Mouse (Mus musculus) midbrain, embryonic 13.5 days (tissue): ENCODE data around the gene Fubp1. TPM values are rescaled to one million over a fixed set of nuclear protein-coding genes. Genes with fewer than 3 reads are reported as not detected.
"Not testable (repeated sequence)": the region's sequence is repeated elsewhere in the genome, so short reads cannot be mapped to it uniquely, and the experiment has no call there.

Experiments used
- ATAC-seq: fragments of 200-750 bp; cut with Nextera tagmentation; 2 replicates; pipeline ENCODE4 v1.8.0; 2017; ENCODE audit warnings: mild to moderate bottlenecking, moderate TSS enrichment, moderate library complexity
- H3K27ac ChIP-seq: fragments of 300-500 bp; sonication (generic); 2 replicates; pipeline ENCODE4 v1.5.1; 2015; ENCODE audit warnings: inconsistent platforms, mild to moderate bottlenecking, moderate library complexity
- H3K27me3 ChIP-seq: fragments of 300-500 bp; sonication (generic); 2 replicates; pipeline ENCODE4 v1.6.1; 2015; ENCODE audit warnings: mild to moderate bottlenecking, inconsistent platforms
- H3K36me3 ChIP-seq: fragments of 300-500 bp; sonication (generic); 2 replicates; pipeline ENCODE4 v1.6.1; 2015; ENCODE audit warnings: mild to moderate bottlenecking, inconsistent platforms
- H3K4me1 ChIP-seq: fragments of 300-500 bp; sonication (generic); replicated peaks from 2 replicates; pipeline ENCODE4 v1.6.1; 2015; ENCODE audit warnings: inconsistent platforms
- H3K4me2 ChIP-seq: fragments of 300-500 bp; sonication (generic); replicated peaks from 2 replicates; pipeline ENCODE4 v1.6.1; 2015; ENCODE audit warnings: moderate library complexity, mild to moderate bottlenecking, inconsistent platforms
- H3K4me3 ChIP-seq: fragments of 300-500 bp; sonication (generic); replicated peaks from 2 replicates; pipeline ENCODE4 v1.5.1; 2015; ENCODE audit warnings: mild to moderate bottlenecking, inconsistent platforms
- H3K9ac ChIP-seq: fragments of 300-500 bp; sonication (generic); replicated peaks from 2 replicates; pipeline ENCODE4 v1.6.1; 2015; ENCODE audit warnings: mild to moderate bottlenecking, inconsistent platforms
- H3K9me3 ChIP-seq: fragments of 300-500 bp; sonication (generic); 2 replicates; pipeline ENCODE4 v1.6.1; 2016; ENCODE audit warnings: mild to moderate bottlenecking, inconsistent platforms
- WGBS: fragments of 180-500 bp; shearing (Covaris S2); methylation state at CpG from one replicate; pipeline ENCODE4 v1.1.7; 2015; 5-methylcytosine and 5-hydroxymethylcytosine counted together
- polyA plus RNA-seq: library from polyadenylated mRNA; unstranded; fragments of >200 nt; fragmentation: Nextera tagmentation; extraction: Ambion mirVana; gene quantifications from 2 replicates; pipeline ENCODE4 v1.2.1, GENCODE M21; 2015

Fubp1 gene
- polyA plus RNA-seq, 1 experiment from 2014 or later = 353 TPM

DNA sequence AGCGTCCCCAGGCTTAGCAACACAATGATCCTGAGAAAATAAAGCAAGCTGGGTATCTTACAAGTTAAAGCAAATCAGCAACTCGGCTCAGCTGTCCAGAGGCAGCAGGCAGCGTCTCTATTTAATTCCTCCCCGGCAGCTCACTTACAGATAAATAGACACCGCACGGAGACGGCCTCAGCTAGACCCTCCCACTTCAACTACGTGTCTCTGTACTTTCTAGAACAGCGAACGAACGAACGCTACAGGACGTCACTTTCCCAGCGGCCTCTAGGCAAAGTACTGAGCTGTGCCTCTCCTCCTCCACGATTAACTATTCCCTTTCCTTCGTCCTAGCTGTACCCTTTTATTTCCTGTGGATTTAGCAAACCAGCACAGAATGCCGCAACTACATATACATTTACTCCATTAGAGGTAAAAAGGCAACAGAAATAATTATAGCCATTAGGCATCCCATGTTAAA lies 16.6 kb upstream of the Fubp1 start:
- WGBS = 1% methylated on average over 17 of the region's 17 CpGs
- Histone ChIP-seq H3K36me3 (no peaks in the 10 kb centered on the region), H3K4me3 (peak overlapping the region; percentile 40), H3K4me2 (peak overlapping the region; percentile 50), H3K9me3 (no peaks in the 10 kb centered on the region), H3K27ac (peak overlapping the region; percentile 76), H3K27me3 (0 out of 2 replicates have a peak, but pooled peaks cover 2% of the 10 kb centered on the region), H3K4me1 (peaks cover 16% of the 10 kb centered on the region), H3K9ac (peak overlapping the region; percentile 59)
- ATAC-seq = peak; percentile 99

DNA sequence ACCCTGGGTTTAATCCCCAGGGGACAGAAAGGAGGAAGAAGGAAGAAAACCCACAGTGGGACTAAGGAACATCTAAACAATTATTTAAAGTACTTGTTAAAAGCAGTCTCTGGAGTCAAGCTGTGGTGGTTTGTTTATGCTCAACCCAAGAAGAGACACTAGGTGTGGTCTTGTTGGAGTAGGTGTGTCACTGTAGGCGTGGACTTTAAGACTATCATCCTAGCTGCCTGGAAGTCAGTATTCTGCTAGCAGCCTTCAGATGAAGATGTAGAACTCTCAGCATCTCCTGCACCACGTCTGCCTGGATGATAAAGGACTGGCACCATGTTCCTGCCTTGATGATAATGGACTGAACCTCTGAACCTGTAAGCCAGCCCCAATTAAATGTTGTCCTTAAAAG lies 13.0 kb upstream of the Fubp1 start:
- H3K9ac ChIP-seq, H3K36me3 ChIP-seq, H3K4me3 ChIP-seq, H3K9me3 ChIP-seq, H3K27ac ChIP-seq, H3K4me2 ChIP-seq, ATAC-seq, H3K4me1 ChIP-seq, H3K27me3 ChIP-seq: not testable (repeated sequence)
- 33% methylated on average over 2 of the region's 2 CpGs for WGBS

GRCm38 (mm10) chr3:152199125-152199524 lies 11.1 kb upstream of the Fubp1 start:
- no peaks in the 10 kb centered on the region for H3K9me3 ChIP-seq
- no peaks in the 10 kb centered on the region for H3K36me3 ChIP-seq
- H3K27ac ChIP-seq = no peak overlapping the region
- H3K4me1 ChIP-seq = no peaks in the 10 kb centered on the region
- H3K9ac ChIP-seq = no peak overlapping the region
- H3K4me3 ChIP-seq = no peak overlapping the region
- no peak overlapping the region for H3K4me2 ChIP-seq
- ATAC-seq = no peak
- 0 out of 2 replicates have a peak, but pooled peaks cover 2% of the 10 kb centered on the region for H3K27me3 ChIP-seq
- WGBS = 71% methylated on average over 3 of the region's 3 CpGs

DNA sequence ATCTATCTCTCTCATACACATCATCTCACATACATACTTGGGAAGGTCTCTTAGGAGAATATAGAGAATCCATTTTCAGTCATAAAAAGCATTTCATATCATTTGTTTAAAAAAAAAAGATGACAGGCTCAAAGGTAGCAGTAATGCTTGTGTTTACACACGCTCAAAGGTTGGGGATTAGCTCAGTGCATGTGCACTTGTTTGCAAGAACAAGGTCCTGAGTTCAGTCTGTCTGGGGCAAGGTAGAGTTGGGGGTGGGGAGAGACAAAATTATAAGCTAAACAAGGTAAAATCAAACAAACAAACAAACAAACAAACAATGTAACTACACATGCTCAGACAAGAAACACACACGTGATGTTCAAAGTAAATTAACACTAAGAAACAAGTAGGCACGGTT lies 9.0 kb upstream of the Fubp1 start:
- no peak for ATAC-seq
- Histone ChIP-seq H3K36me3 (no peaks in the 10 kb centered on the region), H3K27ac (no peak overlapping the region), H3K9me3 (no peaks in the 10 kb centered on the region), H3K4me2 (no peak overlapping the region), H3K9ac (no peak overlapping the region), H3K4me1 (no peaks in the 10 kb centered on the region), H3K4me3 (no peak overlapping the region), H3K27me3 (no peaks in the 10 kb centered on the region)
- WGBS = 91% methylated on average over 3 of the region's 3 CpGs

DNA sequence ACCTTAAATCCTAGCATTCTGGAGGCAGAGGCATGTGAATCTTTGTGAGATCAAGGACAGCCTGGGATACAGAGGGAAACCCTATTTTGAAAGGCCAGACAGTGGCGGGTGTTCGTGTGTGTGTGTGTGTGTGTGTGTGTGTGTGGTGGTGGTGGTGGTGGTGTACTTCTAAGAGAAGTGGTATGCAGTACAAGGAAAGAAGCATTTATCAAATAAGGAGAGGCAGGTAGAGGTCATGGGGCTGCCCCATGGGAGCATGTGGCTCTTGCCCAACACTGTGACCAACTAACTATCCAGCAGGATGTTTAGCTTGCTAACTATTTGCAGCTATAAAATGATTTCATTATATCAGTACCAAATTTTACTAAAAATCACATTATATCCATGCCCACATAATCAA lies 8.6 kb upstream of the Fubp1 start:
- Histone ChIP-seq H3K27ac (no peak overlapping the region), H3K4me2 (no peak overlapping the region), H3K36me3 (no peaks in the 10 kb centered on the region), H3K27me3 (no peaks in the 10 kb centered on the region), H3K4me3 (no peak overlapping the region), H3K4me1 (no peaks in the 10 kb centered on the region), H3K9ac (no peak overlapping the region), H3K9me3 (no peaks in the 10 kb centered on the region)
- 77% methylated on average over 2 of the region's 2 CpGs for WGBS
- no peak for ATAC-seq

DNA sequence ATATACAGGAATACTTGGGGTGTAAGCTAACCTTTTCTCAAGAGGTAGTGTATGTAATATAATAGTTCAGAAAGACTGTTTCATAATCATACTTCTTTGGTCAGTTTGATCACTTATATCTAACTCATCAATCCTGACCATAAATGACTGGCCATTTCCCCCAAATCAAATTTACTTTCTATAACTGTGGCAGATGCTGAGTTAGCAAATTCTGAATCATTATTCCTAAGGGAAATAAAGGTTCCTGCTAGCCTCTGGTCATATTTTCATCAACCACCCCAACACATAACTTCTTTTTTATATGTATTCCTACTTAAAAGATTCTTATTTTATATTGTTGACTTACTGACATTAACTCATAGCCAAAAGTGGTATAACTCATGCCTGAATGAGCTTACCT lies 7.3 kb upstream of the Fubp1 start:
- H3K4me1 ChIP-seq = 0 out of 2 replicates have a peak, but pooled peaks cover 3% of the 10 kb centered on the region
- no peak overlapping the region for H3K4me2 ChIP-seq
- no peaks in the 10 kb centered on the region for H3K9me3 ChIP-seq
- H3K4me3 ChIP-seq = no peak overlapping the region
- no peak overlapping the region for H3K27ac ChIP-seq
- no peak for ATAC-seq
- H3K27me3 ChIP-seq = no peaks in the 10 kb centered on the region
- no peaks in the 10 kb centered on the region for H3K36me3 ChIP-seq
- H3K9ac ChIP-seq = no peak overlapping the region

- no peaks in the 10 kb centered on the region for H3K27me3 ChIP-seq
- H3K9ac ChIP-seq = no peak overlapping the region
- WGBS = 87% methylated on average over 6 of the region's 6 CpGs
- no peaks in the 10 kb centered on the region for H3K36me3 ChIP-seq
- H3K27ac ChIP-seq = no peak overlapping the region
- H3K9me3 ChIP-seq = no peaks in the 10 kb centered on the region
- peaks cover 6% of the 10 kb centered on the region for H3K4me1 ChIP-seq
- H3K4me3 ChIP-seq = no peak overlapping the region
- no peak overlapping the region for H3K4me2 ChIP-seq
- no peak for ATAC-seq
These were observed 6.8 kb upstream of the Fubp1 start for GRCm38 (mm10) chr3:152203411-152203810.

DNA sequence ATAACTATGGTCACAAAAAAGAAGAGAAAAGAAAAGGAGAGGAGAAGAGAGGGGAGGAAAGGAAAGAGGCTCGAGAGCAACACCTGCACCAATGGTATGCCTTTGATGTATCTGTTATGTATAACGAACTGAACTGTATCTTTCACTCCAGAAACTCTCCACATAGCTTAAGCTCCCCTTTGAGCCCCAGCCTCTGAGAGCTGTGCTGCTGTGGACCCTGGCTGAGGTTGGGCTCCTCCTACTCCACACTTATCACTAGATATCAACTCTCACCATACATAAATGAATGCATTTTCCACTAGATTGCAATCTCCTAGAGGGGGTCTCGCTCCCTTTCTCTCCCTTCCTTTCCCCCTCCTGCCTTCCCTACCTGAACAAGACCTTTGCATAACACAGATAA lies 6.2 kb upstream of the Fubp1 start:
- H3K9me3 ChIP-seq = no peaks in the 10 kb centered on the region
- no peak for ATAC-seq
- no peak overlapping the region for H3K4me3 ChIP-seq
- peaks cover 11% of the 10 kb centered on the region for H3K4me1 ChIP-seq
- H3K27me3 ChIP-seq = no peaks in the 10 kb centered on the region
- H3K27ac ChIP-seq = no peak overlapping the region
- H3K36me3 ChIP-seq = no peaks in the 10 kb centered on the region
- H3K9ac ChIP-seq = no peak overlapping the region
- 63% methylated on average over 3 of the region's 3 CpGs for WGBS
- no peak overlapping the region for H3K4me2 ChIP-seq

GRCm38 (mm10) chr3:152204577-152204976 lies 5.6 kb upstream of the Fubp1 start:
- no peak for ATAC-seq
- H3K4me3 ChIP-seq = no peak overlapping the region
- no peaks in the 10 kb centered on the region for H3K9me3 ChIP-seq
- H3K27me3 ChIP-seq = no peaks in the 10 kb centered on the region
- no peak overlapping the region for H3K27ac ChIP-seq
- no peak overlapping the region for H3K4me2 ChIP-seq
- no peak overlapping the region for H3K9ac ChIP-seq
- peaks cover 14% of the 10 kb centered on the region for H3K4me1 ChIP-seq
- H3K36me3 ChIP-seq = no peaks in the 10 kb centered on the region
- WGBS = 87% methylated on average over 3 of the region's 3 CpGs

GRCm38 (mm10) chr3:152207156-152207555 lies 3.1 kb upstream of the Fubp1 start:
- Histone ChIP-seq H3K36me3 (no peaks in the 10 kb centered on the region), H3K9ac (no peak overlapping the region), H3K27me3 (no peaks in the 10 kb centered on the region), H3K27ac (no peak overlapping the region), H3K4me3 (no peak overlapping the region), H3K4me1 (peaks cover 20% of the 10 kb centered on the region), H3K9me3 (no peaks in the 10 kb centered on the region), H3K4me2 (no peak overlapping the region)
- 98% methylated on average over 4 of the region's 4 CpGs for WGBS
- no peak for ATAC-seq

- no peak overlapping the region for H3K27ac ChIP-seq
- no peaks in the 10 kb centered on the region for H3K27me3 ChIP-seq
- 0 out of 2 replicates have a peak overlapping the region, but pooled peaks have one; percentile 96 for H3K4me3 ChIP-seq
- no peak for ATAC-seq
- H3K36me3 ChIP-seq = no peaks in the 10 kb centered on the region
- no peaks in the 10 kb centered on the region for H3K9me3 ChIP-seq
- peak overlapping the region; percentile 73 for H3K4me2 ChIP-seq
- WGBS = 95% methylated on average over 7 of the region's 7 CpGs
- H3K9ac ChIP-seq = no peak overlapping the region
- H3K4me1 ChIP-seq = peaks cover 31% of the 10 kb centered on the region
These were observed 1.9 kb upstream of the Fubp1 start for GRCm38 (mm10) chr3:152208096-152208885.

- ATAC-seq = no peak; the same call in 1 of the 2 replicates
- WGBS = 7% methylated on average over 25 of the region's 25 CpGs
These were observed 850 bp upstream of the Fubp1 start for GRCm38 (mm10) chr3:152209177-152209966.

More at GRCm38 (mm10) chr3:152209177-152209966, 850 bp upstream of the Fubp1 start:
- H3K4me1 ChIP-seq = peaks cover 34% of the 10 kb centered on the region
- peak overlapping the region; percentile 100 for H3K27ac ChIP-seq
- H3K9ac ChIP-seq = peak overlapping the region; percentile 99
- H3K9me3 ChIP-seq = no peaks in the 10 kb centered on the region
- H3K36me3 ChIP-seq = no peaks in the 10 kb centered on the region
- H3K27me3 ChIP-seq = no peaks in the 10 kb centered on the region
- H3K4me3 ChIP-seq = peak overlapping the region; percentile 96
- peak overlapping the region; percentile 73 for H3K4me2 ChIP-seq
